Mouse (Mus musculus): Measurements from ENCODE around the gene Nup133. TPM values are rescaled to one million over a fixed set of nuclear protein-coding genes. Genes with fewer than 3 reads are reported as not detected.

The Nup133 gene
- polyA plus RNA-seq, 1 experiment from 2014 or later = 26.2 TPM

DNA sequence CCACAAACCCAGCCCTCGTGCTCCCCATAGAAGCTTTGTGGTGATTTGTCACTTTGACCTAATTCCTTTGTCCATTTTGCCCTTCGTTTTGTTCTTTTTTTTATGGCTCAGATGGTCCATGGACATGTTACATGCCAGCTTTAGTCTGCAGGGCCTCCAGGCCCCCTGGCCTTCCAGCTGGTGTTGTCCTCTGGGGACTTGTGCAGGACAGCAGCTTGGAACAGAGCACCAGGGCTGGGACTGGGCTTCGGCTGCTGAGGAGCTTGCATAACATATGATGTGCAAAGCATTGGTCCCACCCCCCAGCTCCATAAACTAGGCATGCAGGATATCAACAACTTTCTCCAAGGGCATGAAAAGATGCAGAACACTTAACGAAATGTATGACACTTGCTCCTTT lies 59.3 kb downstream of the Nup133 start:
- no peak for DNase-seq (ENCODE audit: low spot score)

GRCm38 (mm10) chr8:123887956-123888355 lies 61.1 kb downstream of the Nup133 start:
- DNase-seq (ENCODE audit: low spot score) = no peak

DNA sequence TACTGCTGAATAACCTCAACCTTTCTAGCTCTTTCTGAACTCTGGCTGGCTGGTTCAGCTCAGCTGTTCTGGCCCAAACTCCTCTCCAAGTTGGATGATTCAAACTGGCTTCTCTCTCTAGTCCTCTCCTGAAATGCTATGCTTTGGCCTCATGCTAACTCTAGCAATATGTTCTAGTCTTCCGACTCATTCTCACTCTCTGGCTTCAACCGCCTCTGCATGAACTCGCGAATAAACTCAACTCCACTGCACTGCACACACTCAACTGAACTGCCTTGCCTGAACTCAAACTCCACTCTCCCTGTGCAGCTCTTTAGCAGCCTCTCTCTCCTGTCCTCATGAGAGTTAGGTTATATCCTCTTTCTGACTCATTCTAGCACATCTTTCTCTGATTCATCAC lies 61.9 kb downstream of the Nup133 start:
- no peak for DNase-seq (ENCODE audit: low spot score)

DNA sequence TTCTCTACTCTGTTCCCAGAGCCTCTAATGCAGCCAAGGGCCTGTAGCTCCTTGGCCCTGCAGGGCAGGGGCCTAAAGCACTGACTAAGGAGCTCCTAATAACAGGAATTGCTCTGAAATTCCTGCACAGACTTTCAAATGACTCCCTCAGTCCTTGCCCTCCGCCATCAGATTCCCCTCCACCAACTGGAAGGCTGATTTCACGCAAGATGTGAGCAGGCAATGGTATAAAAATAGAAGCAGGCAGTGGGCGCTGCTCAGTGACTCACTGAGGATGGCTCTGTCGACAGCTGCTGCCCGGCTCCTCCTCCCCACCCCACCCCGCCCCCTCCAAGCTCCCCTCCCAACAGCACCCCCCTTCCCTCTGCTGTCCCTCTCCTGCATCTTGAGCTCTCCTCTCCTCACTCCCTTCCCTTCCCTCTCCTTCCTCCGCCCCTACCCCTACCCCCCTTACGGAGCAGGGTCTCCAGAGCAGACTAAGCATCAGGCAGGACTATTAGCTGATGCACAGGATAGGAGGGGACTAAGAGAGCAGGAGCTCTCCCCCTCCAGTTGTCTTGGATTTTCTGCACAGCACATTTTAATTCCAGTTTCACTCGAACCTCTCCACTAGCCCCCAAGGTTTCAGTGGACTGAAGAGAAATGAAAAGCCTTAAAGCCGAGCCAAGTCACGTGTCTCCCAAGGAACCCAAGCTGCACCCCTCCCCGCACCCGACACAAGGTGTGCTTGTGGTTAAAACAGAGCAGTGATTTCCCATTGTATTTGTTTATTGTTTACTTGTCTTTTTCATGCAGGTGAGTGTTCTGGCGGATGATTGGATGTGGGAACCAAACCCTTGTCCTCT lies 64.1 kb downstream of the Nup133 start:
- DNase-seq (ENCODE audit: low spot score) = no peak

GRCm38 (mm10) chr8:123883094-123883493 lies 66.0 kb downstream of the Nup133 start:
- DNase-seq (ENCODE audit: low spot score) = no peak

DNA sequence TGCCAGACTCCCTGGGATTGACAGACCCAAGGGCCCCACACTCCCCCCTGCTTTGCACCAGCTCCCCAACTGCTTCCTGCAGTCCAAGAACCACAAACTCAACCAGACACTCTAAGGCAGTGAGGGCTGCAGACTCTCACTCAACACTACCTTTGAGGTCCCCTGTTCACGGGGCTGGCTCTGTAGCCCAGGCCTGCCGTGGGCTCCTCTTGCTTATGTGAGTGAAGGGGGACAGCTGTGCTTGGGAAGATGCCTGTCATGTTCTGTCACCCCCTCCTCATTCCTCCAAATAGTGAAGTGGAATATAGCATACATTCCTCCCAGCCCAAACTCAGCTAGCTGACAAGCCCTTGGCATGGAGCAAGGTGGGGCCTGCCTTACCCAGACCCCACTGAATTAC lies 66.7 kb downstream of the Nup133 start:
- DNase-seq (ENCODE audit: low spot score) = no peak

DNA sequence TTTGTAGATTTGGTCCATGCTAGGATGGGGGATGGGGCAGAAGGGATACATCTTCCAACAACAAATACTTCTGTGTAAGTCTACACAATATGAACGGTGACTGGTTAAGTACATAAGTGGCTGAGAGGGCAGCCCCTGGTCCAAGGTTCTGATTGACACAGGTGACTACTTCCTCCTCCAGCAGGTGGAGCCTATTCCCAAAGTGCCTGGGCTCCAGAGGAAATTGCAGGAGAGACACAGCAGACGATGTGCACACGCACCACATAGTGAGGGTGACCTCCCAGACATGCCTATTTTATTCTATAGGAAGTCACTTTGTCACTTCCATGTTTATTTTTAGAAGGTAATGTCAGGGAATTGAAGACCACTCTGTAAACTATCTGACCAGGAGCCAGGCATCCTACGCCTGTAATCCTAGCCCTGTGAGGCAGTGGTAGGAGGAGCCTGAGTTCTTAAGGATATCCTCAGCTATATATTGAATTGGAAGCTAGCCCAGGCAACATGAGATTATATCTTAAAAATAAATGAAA lies 68.2 kb downstream of the Nup133 start:
- no peak for DNase-seq (ENCODE audit: low spot score)

DNA sequence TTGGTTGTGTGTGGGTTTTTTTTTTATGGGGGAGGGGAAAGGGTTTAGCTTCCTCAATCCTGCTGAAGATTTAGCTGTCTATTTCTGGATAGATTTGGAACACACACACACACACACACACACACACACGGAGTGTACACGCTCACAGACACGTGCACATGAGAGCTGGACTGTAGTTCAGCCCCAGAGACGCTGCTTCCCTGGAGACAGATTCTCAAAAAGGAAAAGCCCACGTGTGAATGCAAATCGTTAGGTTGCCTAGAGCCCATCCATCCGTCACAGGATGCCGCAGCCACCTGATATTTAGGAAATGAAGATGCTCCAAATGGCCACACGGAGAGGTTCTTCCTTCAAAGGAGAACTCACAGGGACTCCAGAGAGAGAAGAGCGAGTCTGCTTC lies 68.8 kb downstream of the Nup133 start:
- no peak for DNase-seq (ENCODE audit: low spot score)

DNA sequence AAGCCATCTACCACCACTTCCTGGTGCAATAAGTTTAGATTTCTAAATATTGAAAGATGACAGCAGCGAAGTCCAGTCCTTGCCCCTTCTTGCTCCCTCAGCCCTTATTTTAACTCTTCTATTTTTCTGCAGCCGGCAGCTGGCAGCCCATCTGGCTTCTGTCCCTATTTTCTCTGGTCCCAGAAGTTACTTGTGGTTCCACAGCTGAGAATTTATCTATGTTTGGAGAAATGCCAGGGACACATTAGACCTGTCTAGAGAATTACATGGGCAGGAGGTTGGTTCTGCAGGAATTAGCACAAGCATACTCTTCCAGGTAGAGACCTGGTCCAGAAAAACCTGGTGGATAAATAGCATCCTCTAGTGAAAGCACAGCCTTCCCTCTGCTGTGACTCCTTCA lies 71.2 kb downstream of the Nup133 start:
- no peak for DNase-seq (ENCODE audit: low spot score)

GRCm38 (mm10) chr8:123874324-123874723 lies 74.7 kb downstream of the Nup133 start:
- DNase-seq (ENCODE audit: low spot score) = no peak

DNA sequence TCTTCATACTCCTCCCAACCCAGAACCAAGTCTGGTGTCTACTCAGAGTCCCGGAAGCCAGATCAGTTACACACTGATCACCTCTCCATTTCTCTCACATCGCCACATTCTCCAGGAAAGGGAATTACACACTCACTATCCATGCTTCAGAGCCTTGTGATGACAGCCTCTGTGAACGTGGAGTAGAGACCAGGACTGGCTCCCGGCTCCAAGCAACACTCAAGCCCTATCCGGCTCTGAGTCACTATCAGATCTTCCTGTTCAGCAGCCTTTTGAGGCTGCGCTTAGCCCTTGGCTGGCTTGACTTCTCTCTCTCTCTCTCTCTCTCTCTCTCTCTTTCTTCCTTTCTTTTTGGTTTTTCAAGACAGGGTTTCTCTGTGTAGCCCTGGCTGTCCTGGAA lies 75.7 kb downstream of the Nup133 start:
- no peak for DNase-seq (ENCODE audit: low spot score)

- DNase-seq (ENCODE audit: low spot score) = no peak
Measured at GRCm38 (mm10) chr8:123872048-123872447, 77.0 kb downstream of the Nup133 start.

DNA sequence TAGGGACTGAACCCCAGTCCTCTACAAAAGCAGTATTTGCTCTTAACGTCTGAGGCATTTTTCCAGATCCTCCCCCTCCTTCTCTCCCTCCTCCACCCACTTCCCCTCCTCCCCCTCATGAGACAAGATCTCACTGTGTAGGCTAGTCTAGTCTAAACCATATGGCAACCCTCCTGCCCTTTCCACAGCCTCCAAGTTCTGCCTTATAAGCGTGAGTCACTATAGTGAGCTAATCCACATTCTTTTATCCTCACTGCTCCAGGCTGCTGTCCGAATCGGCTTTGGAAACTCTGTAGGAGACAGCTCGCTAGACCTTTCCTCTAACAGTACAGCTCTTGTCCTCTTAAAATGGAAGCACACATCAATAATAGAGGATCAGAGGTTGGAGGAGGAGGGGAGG lies 82.1 kb downstream of the Nup133 start:
- no peak for DNase-seq (ENCODE audit: low spot score)

GRCm38 (mm10) chr8:123865786-123866185 lies 83.3 kb downstream of the Nup133 start:
- DNase-seq (ENCODE audit: low spot score) = no peak

DNA sequence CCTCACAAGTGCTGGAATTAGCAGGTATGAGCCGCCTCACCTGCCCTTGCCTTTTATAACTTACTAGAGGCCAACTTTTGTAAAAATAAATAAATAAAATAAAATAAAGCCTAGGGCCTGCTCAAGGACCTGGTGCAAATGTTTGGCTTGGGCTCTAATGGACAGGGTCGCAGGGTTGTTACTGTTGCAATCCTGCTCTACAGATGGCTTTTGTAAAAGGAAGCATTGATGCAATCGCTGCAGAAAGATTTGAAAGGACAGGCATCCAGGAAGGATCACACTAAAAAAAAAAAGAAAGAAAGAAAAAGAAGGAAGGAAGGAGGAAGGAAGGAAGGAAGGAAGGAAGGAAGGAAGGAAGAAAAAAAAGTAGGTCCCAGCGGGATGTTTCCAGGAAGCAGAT lies 88.7 kb downstream of the Nup133 start:
- DNase-seq (ENCODE audit: low spot score) = no peak

DNA sequence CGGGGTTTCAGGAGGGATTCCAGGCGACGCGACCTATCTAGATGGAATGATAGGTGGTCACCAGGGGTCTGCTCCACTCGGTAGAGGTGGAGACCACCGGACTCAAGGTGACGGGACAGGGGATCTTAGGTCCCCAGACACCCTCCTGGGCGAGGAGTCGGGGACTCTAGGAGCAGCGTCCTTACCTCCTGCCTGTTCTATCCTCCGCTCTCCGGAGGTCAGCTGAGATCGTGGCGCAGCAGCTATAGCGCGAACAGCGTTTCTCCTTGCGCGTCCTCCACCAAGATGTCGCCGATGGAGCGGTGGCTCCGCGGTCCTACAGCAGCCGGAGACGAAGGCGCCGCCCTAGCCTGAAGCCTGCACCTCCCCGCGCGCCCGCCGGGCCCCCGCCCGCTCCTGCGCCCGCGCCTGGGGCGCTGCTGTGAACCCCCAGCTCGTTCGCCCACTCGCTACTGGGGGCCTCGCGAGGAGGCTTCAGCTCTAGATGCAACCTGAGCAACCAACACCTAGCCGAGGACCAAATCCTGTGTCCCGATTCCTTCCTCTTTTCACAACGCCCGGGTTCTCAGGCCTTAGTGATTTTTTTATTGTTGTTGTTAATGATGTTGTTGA lies 89.3 kb downstream of the Nup133 start, which contains the start of gene Ccsap:
Gene Ccsap, minus strand, starts transcription at position 562 of the 612 bp plus-strand sequence.
- DNase-seq (ENCODE audit: low spot score) = no peak

- DNase-seq (ENCODE audit: low spot score) = peak; percentile 94
Measured at GRCm38 (mm10) chr8:123858941-123859647, 90.0 kb downstream of the Nup133 start.

GRCm38 (mm10) chr8:123858574-123858940 lies 90.5 kb downstream of the Nup133 start:
- DNase-seq (ENCODE audit: low spot score) = no peak

DNA sequence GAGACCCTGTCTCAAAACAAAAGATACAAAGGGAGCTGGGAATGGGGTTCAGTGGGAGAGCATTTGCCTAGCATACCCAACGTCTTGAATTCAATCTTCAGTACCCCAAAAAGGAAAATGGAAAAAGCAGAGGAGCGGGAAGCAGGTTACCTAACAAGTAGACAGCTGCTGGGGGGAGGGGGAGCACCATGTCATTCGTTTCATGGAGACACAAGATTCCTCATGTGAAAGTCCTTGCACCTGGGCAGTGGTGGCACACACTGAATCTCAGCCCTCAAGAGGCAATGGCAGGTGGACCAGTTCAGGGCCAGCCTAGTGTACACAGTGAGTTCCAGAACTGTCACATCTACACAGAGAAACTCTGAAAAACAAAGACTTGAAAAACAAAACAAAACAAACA lies 91.7 kb downstream of the Nup133 start:
- DNase-seq (ENCODE audit: low spot score) = no peak

GRCm38 (mm10) chr8:123854733-123855475 lies 94.2 kb downstream of the Nup133 start:
- no peak for DNase-seq (ENCODE audit: low spot score)

GRCm38 (mm10) chr8:123854252-123854651 lies 94.8 kb downstream of the Nup133 start:
- no peak for DNase-seq (ENCODE audit: low spot score)

Measured in thymus, postnatal 0 days (tissue).